ENCODE assay signal across 15 mouse cellular contexts in genomic region chr2:163637655-163638266, GRCm38 (mm10). TPM values are rescaled to one million over a fixed set of nuclear protein-coding genes. Genes with fewer than 3 reads are reported as not detected.
DNase-seq lines count a peak whose midpoint lies in the region; ATAC-seq and TF ChIP-seq lines count a peak whose summit lies in the region.
"Had no signal": no experiment of that assay in that cellular context is flagged by ENCODE, and none has a peak within 500 bp of the region (broad histone marks: within the 10 kb centered on the region; RNA-seq: fewer than 3 reads in every experiment).

No protein-coding gene starts in this region.

- peaks cover 65% of the 10 kb centered on the region for H3K4me1 ChIP-seq in erythroblast, embryonic 14.5 days (ENCODE audit: control insufficient read depth)
- peaks cover 28% of the 10 kb centered on the region for H3K4me1 ChIP-seq in liver, adult 2 months (ENCODE audit: control insufficient read depth, insufficient read depth, low read length)
- peaks cover 67% of the 10 kb centered on the region for H3K4me1 ChIP-seq in liver, embryonic 12.5 days

- H3K4me3 ChIP-seq in erythroblast, embryonic 14.5 days (replicated peaks), result peak overlapping the region; percentile 24
- H3K4me3 ChIP-seq in liver, adult 2 months (ENCODE audit: insufficient read depth, low read depth, low read length), result no peak overlapping the region
- no peak overlapping the region for H3K4me3 ChIP-seq in liver, embryonic 12.5 days
- H3K4me3 ChIP-seq: embryonic facial prominence, embryonic 15.5 days; forebrain, embryonic 15.5 days; midbrain, embryonic 15.5 days had no signal

- no peaks in the 10 kb centered on the region for H3K9me3 ChIP-seq in erythroblast, embryonic 14.5 days (ENCODE audit: control insufficient read depth, low read length)
- H3K9me3 ChIP-seq in liver, embryonic 12.5 days (replicated peaks), result no peaks in the 10 kb centered on the region
- H3K9me3 ChIP-seq: embryonic facial prominence, embryonic 15.5 days; forebrain, embryonic 15.5 days; midbrain, embryonic 15.5 days had no signal

- H3K4me2 ChIP-seq in liver, embryonic 12.5 days, result peak overlapping the region; percentile 84
- H3K4me2 ChIP-seq: embryonic facial prominence, embryonic 15.5 days; forebrain, embryonic 15.5 days; hindbrain, embryonic 14.5 days; midbrain, embryonic 15.5 days had no signal

- no peak for DNase-seq in liver, adult 2 months (ENCODE audit: extremely low read depth, low read depth, low spot score)
- DNase-seq in liver (no peak), 416B (ENCODE audit: low read depth) (peak; percentile 13)
- DNase-seq in left cerebral cortex, adult 9 months (ENCODE audit: low spot score in 2 of 2), result no peak
- no peak for DNase-seq in spleen, postnatal 36 days (ENCODE audit: low spot score in 2 of 2)
- DNase-seq: adrenal gland, postnatal 25 days; gastrocnemius, postnatal 10 days; lung, postnatal 14 days had no signal

- H3K9ac ChIP-seq in liver, adult 2 months (ENCODE audit: low read depth, low read length), result no peak overlapping the region
- peak overlapping the region; percentile 56 for H3K9ac ChIP-seq in liver, embryonic 12.5 days
- H3K9ac ChIP-seq: embryonic facial prominence, embryonic 15.5 days; forebrain, embryonic 15.5 days; hindbrain, embryonic 14.5 days; midbrain, embryonic 15.5 days had no signal

- ATAC-seq in erythroblast, adult 5-6 weeks (replicated peaks; ENCODE audit: low FRiP score, poor library complexity, severe bottlenecking), result no peak
- no peak for ATAC-seq in liver, embryonic 12.5 days
- ATAC-seq: forebrain, embryonic 15.5 days; midbrain, embryonic 15.5 days had no signal

- WGBS in liver, adult 2 months, result 46% methylated on average over 5 of the region's 5 CpGs
- WGBS in liver, embryonic 12.5 days (ENCODE audit: insufficient replicate concordance), result 38% methylated on average over 5 of the region's 5 CpGs

- peaks cover 100% of the 10 kb centered on the region for H3K36me3 ChIP-seq in erythroblast, embryonic 14.5 days (ENCODE audit: control insufficient read depth)
- peaks cover 46% of the 10 kb centered on the region for H3K36me3 ChIP-seq in liver, adult 2 months (ENCODE audit: control insufficient read depth, insufficient read depth, low read length)
- H3K36me3 ChIP-seq in liver, embryonic 12.5 days, result peaks cover 92% of the 10 kb centered on the region

- H3K79me2 ChIP-seq in liver, adult 2 months (ENCODE audit: control insufficient read depth, insufficient read depth, low read length), result peaks cover 33% of the 10 kb centered on the region

- no peak for TF ChIP-seq CTCF in liver, adult 2 months (IDR thresholded peaks at IDR 0.05; ENCODE audit: low read depth, low read length)

- no peaks in the 10 kb centered on the region for H3K27me3 ChIP-seq in erythroblast, embryonic 14.5 days (ENCODE audit: control insufficient read depth)
- no peaks in the 10 kb centered on the region for H3K27me3 ChIP-seq in liver, adult 2 months (ENCODE audit: control insufficient read depth, insufficient read depth, low read length)
- no peaks in the 10 kb centered on the region for H3K27me3 ChIP-seq in liver, embryonic 12.5 days (replicated peaks)
- H3K27me3 ChIP-seq: embryonic facial prominence, embryonic 15.5 days; forebrain, embryonic 15.5 days; midbrain, embryonic 15.5 days had no signal

- TF ChIP-seq POLR2A in liver, adult 2 months (IDR thresholded peaks at IDR 0.05; ENCODE audit: extremely low read depth, insufficient read depth, low read length), result no peak

- H3K27ac ChIP-seq in liver, adult 2 months (replicated peaks; ENCODE audit: insufficient read depth, low read depth, low read length), result peak overlapping the region; percentile 34
- H3K27ac ChIP-seq in liver, embryonic 12.5 days, result peak overlapping the region; percentile 63
- H3K27ac ChIP-seq: embryonic facial prominence, embryonic 15.5 days; forebrain, embryonic 15.5 days; hindbrain, embryonic 14.5 days; midbrain, embryonic 15.5 days had no signal

RNA-seq across cellular contexts. Expression of gene Serinc3, which starts 7.2 kb away (rescaled TPM):
- 13.2 and 20.3 TPM in 2 replicates for polyA plus RNA-seq in erythroblast, embryonic 14.5 days (2012)
- 1,365 and 1,400 TPM in 2 replicates for total RNA-seq in erythroblast, adult 5-6 weeks (2015; ENCODE audit: low replicate concordance)
- 1,814 and 2,055 TPM in 2 replicates for total RNA-seq in erythroblast, adult 5-6 weeks (2017; ENCODE audit: low replicate concordance)
- total RNA-seq in liver, adult 2 months (2014; rRNA removed), result 123 TPM in 2 replicates
- polyA plus RNA-seq in liver, adult 2 months (2012; rRNA removed), result 122 and 124 TPM in 2 replicates
- 127 and 132 TPM in 2 replicates for polyA plus RNA-seq in liver, embryonic 12.5 days (2016; fragmentation: Nextera tagmentation; extraction: Ambion mirVana)

RNA-seq across cellular contexts. Expression of gene Pkig, which starts 20.4 kb away (rescaled TPM):
- polyA plus RNA-seq in erythroblast, embryonic 14.5 days (2012), result 136 and 157 TPM in 2 replicates
- 15.0 and 25.0 TPM in 2 replicates for total RNA-seq in erythroblast, adult 5-6 weeks (2015; ENCODE audit: low replicate concordance)
- 23.4 and 25.2 TPM in 2 replicates for total RNA-seq in erythroblast, adult 5-6 weeks (2017; ENCODE audit: low replicate concordance)
- total RNA-seq in liver, adult 2 months (2014; rRNA removed), result 13.2 and 17.2 TPM in 2 replicates
- 35.0 and 35.2 TPM in 2 replicates for polyA plus RNA-seq in liver, adult 2 months (2012; rRNA removed)
- polyA plus RNA-seq in liver, embryonic 12.5 days (2016; fragmentation: Nextera tagmentation; extraction: Ambion mirVana), result 133 and 134 TPM in 2 replicates

RNA-seq across cellular contexts. Expression of gene Ttpal, which starts 35.6 kb away (rescaled TPM):
- polyA plus RNA-seq in erythroblast, embryonic 14.5 days (2012), result 1.2 TPM in 2 replicates
- total RNA-seq in erythroblast, adult 5-6 weeks (2015; ENCODE audit: low replicate concordance), result 6.5 and 10.0 TPM in 2 replicates
- 5.5 and 8.8 TPM in 2 replicates for total RNA-seq in erythroblast, adult 5-6 weeks (2017; ENCODE audit: low replicate concordance)
- 9.3 and 9.7 TPM in 2 replicates for total RNA-seq in liver, adult 2 months (2014; rRNA removed)
- polyA plus RNA-seq in liver, adult 2 months (2012; rRNA removed), result 8.1 and 12.4 TPM in 2 replicates
- polyA plus RNA-seq in liver, embryonic 12.5 days (2016; fragmentation: Nextera tagmentation; extraction: Ambion mirVana), result 18.2 and 20.4 TPM in 2 replicates
